Mouse (Mus musculus): ENCODE results near the gene Wdr61.

DNA sequence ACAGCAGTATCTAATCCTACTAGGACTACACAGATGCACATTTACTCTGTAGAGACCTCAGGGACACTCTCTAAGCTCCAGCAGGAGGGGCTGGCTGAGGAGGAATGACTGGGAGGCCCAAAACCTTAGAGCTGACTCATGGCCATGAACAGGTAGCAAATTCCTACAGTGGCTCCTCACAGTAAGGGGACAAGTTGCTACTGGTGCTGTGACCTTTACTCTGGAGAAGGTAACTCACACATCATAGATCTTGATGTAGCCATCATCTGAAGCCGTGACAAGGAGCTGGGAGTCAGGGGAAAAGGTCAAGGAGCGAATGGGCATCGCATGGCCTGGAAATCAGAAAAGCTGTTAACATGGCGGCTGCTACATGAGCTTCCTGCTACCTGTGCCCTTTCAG, 11.7 kb downstream of the Wdr61 start:
- TF ChIP-seq GATA1 (IDR thresholded peaks at IDR 0.05; ENCODE audit: borderline replicate concordance, low read length), result no peak
- TF ChIP-seq FLI1 (IDR thresholded peaks at IDR 0.05; ENCODE audit: low read length), result no peak
